Mouse (Mus musculus) right cerebral cortex, postnatal 25 days (tissue): ENCODE measurements around the gene Vmn2r11.
"Not testable (repeated sequence)": the region's sequence is repeated elsewhere in the genome, so short reads cannot be mapped to it uniquely, and the experiment has no call there.

ENCODE experiments used
- DNase-seq: peaks from one replicate; pipeline ENCODE4 v3.0.0; 2022

The Vmn2r11 gene

DNA sequence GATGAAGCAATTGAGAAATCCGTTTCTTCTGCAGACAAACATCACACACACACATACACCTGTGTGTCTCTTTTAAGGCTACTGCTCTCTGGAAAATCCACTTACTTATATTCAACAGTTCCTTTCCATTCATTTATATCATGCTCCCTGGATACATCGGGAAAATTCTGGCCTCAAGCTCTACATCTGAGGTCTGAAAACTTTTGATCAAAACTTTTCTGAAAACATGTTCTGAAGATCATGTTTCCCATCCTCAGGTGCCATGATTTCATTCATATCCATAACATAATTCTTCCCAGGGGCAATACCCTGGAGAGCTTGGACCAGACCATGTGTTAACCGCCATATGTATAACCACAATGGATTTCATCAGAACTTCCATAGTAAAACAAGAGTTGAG is at the start of gene Vmn2r11:
Vmn2r11 (minus strand) TSS at position 101 of the 400 bp plus-strand sequence.
- not testable (repeated sequence) for DNase-seq

- DNase-seq = not testable (repeated sequence)
Measured at GRCm38 (mm10) chr5:109097850-109098249, 38.5 kb upstream of the Vmn2r11 start, which contains the start of gene Vmn2r12. Gene Vmn2r12, minus strand, starts transcription at chr5:109097950.

GRCm38 (mm10) chr5:109096482-109096881 is 37.1 kb upstream of the Vmn2r11 start:
- DNase-seq = not testable (repeated sequence)

- not testable (repeated sequence) for DNase-seq
Measured at GRCm38 (mm10) chr5:109072016-109072415, 12.6 kb upstream of the Vmn2r11 start.

GRCm38 (mm10) chr5:109055286-109055685 is 4.1 kb downstream of the Vmn2r11 start:
- DNase-seq = no peak

- no peak for DNase-seq
Measured at GRCm38 (mm10) chr5:109032591-109032990, 26.8 kb downstream of the Vmn2r11 start.

DNA sequence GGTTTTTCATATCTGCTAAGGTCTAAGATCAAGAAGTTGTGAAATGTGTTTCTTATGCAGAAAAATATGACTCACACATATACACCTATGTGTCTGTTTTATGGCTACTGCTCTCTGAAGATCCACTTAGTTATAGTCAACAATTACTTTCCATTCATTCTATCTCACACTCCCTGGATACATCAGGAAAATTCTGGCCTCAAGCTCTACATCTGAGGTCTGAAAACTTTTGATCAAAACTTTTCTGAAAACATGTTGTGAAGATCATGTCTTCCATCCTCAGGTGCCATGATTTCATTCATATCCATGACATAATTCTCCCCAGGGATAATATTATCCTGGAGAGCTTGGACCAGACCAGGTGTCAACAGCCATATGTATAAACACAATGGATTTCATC is 52.9 kb downstream of the Vmn2r11 start, which contains the start of gene Vmn2r10:
Vmn2r10 (minus strand) TSS at position 101 of the 400 bp plus-strand sequence.
- not testable (repeated sequence) for DNase-seq
